Mouse (Mus musculus): ENCODE measurements around the gene Mterf4.

Gene Mterf4

GRCm38 (mm10) chr1:93268246-93268645 lies 37.5 kb downstream of the Mterf4 start:
- DNase-seq (ENCODE audit: low read depth, low spot score), result no peak

- no peak for DNase-seq (ENCODE audit: low read depth, low spot score)
Measured at GRCm38 (mm10) chr1:93267207-93267606, 38.5 kb downstream of the Mterf4 start.

- no peak for DNase-seq (ENCODE audit: low read depth, low spot score)
Measured at GRCm38 (mm10) chr1:93257560-93257959, 48.2 kb downstream of the Mterf4 start.

GRCm38 (mm10) chr1:93255761-93256160 lies 50.0 kb downstream of the Mterf4 start:
- DNase-seq (ENCODE audit: low read depth, low spot score), result no peak

- no peak for DNase-seq (ENCODE audit: low read depth, low spot score)
Measured at GRCm38 (mm10) chr1:93252586-93252985, 53.1 kb downstream of the Mterf4 start.
